Mouse (Mus musculus): Measurements from ENCODE around the gene Hdac4. TPM values are rescaled to one million over a fixed set of nuclear protein-coding genes. Genes with fewer than 3 reads are reported as not detected.

Gene Hdac4
- polyA plus RNA-seq, 1 experiment from 2014 or later = 11.3 TPM

- 69% methylated on average over 8 of the region's 8 CpGs for WGBS
- H3K27ac ChIP-seq (ENCODE audit: low read length) = no peak overlapping the region
- H3K4me1 ChIP-seq (ENCODE audit: control insufficient read depth, insufficient read depth, low read length) = no peaks in the 10 kb centered on the region
- H3K9ac ChIP-seq (ENCODE audit: low read depth, low read length) = no peak overlapping the region
- H3K36me3 ChIP-seq (ENCODE audit: control insufficient read depth, insufficient read depth, low read length) = no peaks in the 10 kb centered on the region
- no peaks in the 10 kb centered on the region for H3K9me3 ChIP-seq (ENCODE audit: control insufficient read depth, low read length)
- H3K4me3 ChIP-seq (ENCODE audit: low read length) = no peak overlapping the region
- ATAC-seq = no peak
- no peaks in the 10 kb centered on the region for H3K27me3 ChIP-seq (replicated peaks; ENCODE audit: control insufficient read depth, insufficient read depth, low read length)
- H3K4me2 ChIP-seq (ENCODE audit: low read depth, low read length) = no peak overlapping the region
These were observed 134.1 kb downstream of the Hdac4 start for GRCm38 (mm10) chr1:92061198-92062073.

- Histone ChIP-seq H3K9me3 (ENCODE audit: control insufficient read depth, low read length) (no peaks in the 10 kb centered on the region), H3K36me3 (ENCODE audit: control insufficient read depth, insufficient read depth, low read length) (no peaks in the 10 kb centered on the region), H3K4me1 (ENCODE audit: control insufficient read depth, insufficient read depth, low read length) (no peaks in the 10 kb centered on the region), H3K9ac (ENCODE audit: low read depth, low read length) (no peak overlapping the region), H3K27ac (ENCODE audit: low read length) (no peak overlapping the region), H3K4me2 (ENCODE audit: low read depth, low read length) (no peak overlapping the region), H3K4me3 (ENCODE audit: low read length) (no peak overlapping the region), H3K27me3 (replicated peaks; ENCODE audit: control insufficient read depth, insufficient read depth, low read length) (no peaks in the 10 kb centered on the region)
- ATAC-seq = no peak
- 70% methylated on average over 4 of the region's 4 CpGs for WGBS
These were observed 134.9 kb downstream of the Hdac4 start for GRCm38 (mm10) chr1:92060532-92061064.

- Histone ChIP-seq H3K36me3 (ENCODE audit: control insufficient read depth, insufficient read depth, low read length) (no peaks in the 10 kb centered on the region), H3K27me3 (replicated peaks; ENCODE audit: control insufficient read depth, insufficient read depth, low read length) (no peaks in the 10 kb centered on the region), H3K4me1 (ENCODE audit: control insufficient read depth, insufficient read depth, low read length) (peaks cover 5% of the 10 kb centered on the region; the same call in 1 of the 2 replicates), H3K27ac (ENCODE audit: low read length) (no peak overlapping the region), H3K4me2 (ENCODE audit: low read depth, low read length) (no peak overlapping the region), H3K9ac (ENCODE audit: low read depth, low read length) (no peak overlapping the region), H3K4me3 (ENCODE audit: low read length) (no peak overlapping the region), H3K9me3 (ENCODE audit: control insufficient read depth, low read length) (no peaks in the 10 kb centered on the region)
- ATAC-seq = no peak
- WGBS = 95% methylated on average over 1 of the region's 1 CpGs
These were observed 135.9 kb downstream of the Hdac4 start for GRCm38 (mm10) chr1:92059571-92059970.

DNA sequence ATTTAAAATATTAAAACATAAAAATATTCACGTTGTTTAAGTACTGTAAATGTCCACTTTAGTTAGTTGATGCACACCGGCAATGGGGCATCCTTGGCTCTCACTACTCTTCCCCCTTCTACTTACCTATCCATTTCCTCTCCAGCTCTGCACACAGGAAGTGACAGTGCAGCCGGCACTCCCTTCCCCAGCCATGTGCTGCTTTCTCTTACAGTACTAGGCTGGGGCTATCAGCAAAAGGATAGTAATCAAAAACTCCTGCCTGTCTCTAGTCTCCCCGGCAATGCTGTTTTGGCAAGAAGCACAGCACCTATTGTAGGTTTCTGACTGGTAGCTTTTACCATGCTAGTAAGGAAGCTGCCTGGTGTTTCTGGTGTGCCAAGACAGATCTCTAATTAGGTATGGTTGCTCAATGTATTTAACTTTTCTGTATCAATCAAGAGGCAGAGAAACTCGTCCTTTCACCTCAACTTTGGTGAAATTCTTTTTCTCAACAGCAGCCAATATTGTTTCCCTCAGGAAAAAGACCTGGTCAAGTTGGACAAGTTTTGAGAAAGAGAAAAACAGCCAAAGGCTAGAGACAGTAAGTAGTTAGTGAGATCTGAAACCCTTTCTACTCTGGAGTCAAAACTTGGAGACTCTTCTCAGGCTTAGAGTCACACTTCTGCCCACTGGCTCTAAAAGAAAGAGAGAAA, 136.6 kb downstream of the Hdac4 start:
- Histone ChIP-seq H3K27me3 (replicated peaks; ENCODE audit: control insufficient read depth, insufficient read depth, low read length) (no peaks in the 10 kb centered on the region), H3K36me3 (ENCODE audit: control insufficient read depth, insufficient read depth, low read length) (no peaks in the 10 kb centered on the region), H3K4me1 (ENCODE audit: control insufficient read depth, insufficient read depth, low read length) (peaks cover 5% of the 10 kb centered on the region; the same call in 1 of the 2 replicates), H3K9me3 (ENCODE audit: control insufficient read depth, low read length) (no peaks in the 10 kb centered on the region), H3K9ac (ENCODE audit: low read depth, low read length) (no peak overlapping the region), H3K4me3 (ENCODE audit: low read length) (no peak overlapping the region), H3K27ac (ENCODE audit: low read length) (no peak overlapping the region), H3K4me2 (ENCODE audit: low read depth, low read length) (no peak overlapping the region)
- no peak for ATAC-seq
- WGBS = 69% methylated on average over 5 of the region's 5 CpGs

DNA sequence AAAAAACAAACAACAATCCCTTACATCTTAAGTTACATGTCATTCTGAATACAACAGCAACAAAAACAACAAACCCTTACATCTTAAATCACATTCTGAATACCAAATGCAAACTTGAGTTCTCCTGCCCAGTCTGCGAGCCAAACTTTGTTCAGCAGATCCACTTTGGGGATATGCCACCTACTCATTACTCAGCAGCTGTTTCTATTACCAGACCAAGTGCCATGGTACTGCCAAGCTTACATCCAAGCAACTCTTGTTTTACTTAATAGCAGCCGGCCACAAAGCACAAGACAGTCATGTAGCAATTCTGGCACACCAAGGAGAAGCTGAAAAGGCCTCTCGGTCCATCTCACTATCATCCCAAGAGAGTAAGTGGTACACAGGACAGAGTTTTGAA, 138.4 kb downstream of the Hdac4 start:
- no peaks in the 10 kb centered on the region for H3K9me3 ChIP-seq (ENCODE audit: control insufficient read depth, low read length)
- no peak for ATAC-seq
- H3K27me3 ChIP-seq (replicated peaks; ENCODE audit: control insufficient read depth, insufficient read depth, low read length) = no peaks in the 10 kb centered on the region
- WGBS = 93% methylated on average over 3 of the region's 3 CpGs
- no peak overlapping the region for H3K4me2 ChIP-seq (ENCODE audit: low read depth, low read length)
- no peaks in the 10 kb centered on the region for H3K36me3 ChIP-seq (ENCODE audit: control insufficient read depth, insufficient read depth, low read length)
- no peak overlapping the region for H3K4me3 ChIP-seq (ENCODE audit: low read length)
- H3K27ac ChIP-seq (ENCODE audit: low read length) = no peak overlapping the region
- peaks cover 7% of the 10 kb centered on the region; the same call in 1 of the 2 replicates for H3K4me1 ChIP-seq (ENCODE audit: control insufficient read depth, insufficient read depth, low read length)
- no peak overlapping the region for H3K9ac ChIP-seq (ENCODE audit: low read depth, low read length)

DNA sequence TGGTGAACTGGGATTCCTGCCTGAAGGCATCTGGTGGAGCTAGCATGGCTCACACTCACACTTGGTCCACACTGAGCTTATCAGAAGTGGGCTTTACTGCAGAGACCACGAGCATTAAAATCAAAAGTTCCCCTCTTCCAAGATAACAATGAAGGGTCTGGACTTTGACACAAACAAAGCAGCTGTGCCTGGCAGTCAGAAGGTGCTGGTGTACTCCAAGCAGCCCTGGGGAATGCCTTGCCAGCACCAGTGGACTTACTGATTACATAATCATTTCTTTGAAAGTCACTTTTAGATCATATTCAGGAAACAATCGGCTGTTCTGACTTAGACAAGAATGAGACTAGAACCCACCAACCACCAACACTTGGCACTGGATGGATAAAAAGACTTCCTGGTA, 140.3 kb downstream of the Hdac4 start:
- no peak overlapping the region for H3K27ac ChIP-seq (ENCODE audit: low read length)
- 23% methylated on average over 2 of the region's 2 CpGs for WGBS
- peak; percentile 56; the same call in 1 of the 2 replicates for ATAC-seq
- no peak overlapping the region for H3K4me2 ChIP-seq (ENCODE audit: low read depth, low read length)
- no peaks in the 10 kb centered on the region for H3K36me3 ChIP-seq (ENCODE audit: control insufficient read depth, insufficient read depth, low read length)
- no peak overlapping the region for H3K4me3 ChIP-seq (ENCODE audit: low read length)
- no peak overlapping the region for H3K9ac ChIP-seq (ENCODE audit: low read depth, low read length)
- peaks cover 14% of the 10 kb centered on the region for H3K4me1 ChIP-seq (ENCODE audit: control insufficient read depth, insufficient read depth, low read length)
- no peaks in the 10 kb centered on the region for H3K9me3 ChIP-seq (ENCODE audit: control insufficient read depth, low read length)
- no peaks in the 10 kb centered on the region for H3K27me3 ChIP-seq (replicated peaks; ENCODE audit: control insufficient read depth, insufficient read depth, low read length)

GRCm38 (mm10) chr1:92052190-92052589, 143.3 kb downstream of the Hdac4 start:
- H3K9ac ChIP-seq (ENCODE audit: low read depth, low read length) = no peak overlapping the region
- no peak for ATAC-seq
- H3K27me3 ChIP-seq (replicated peaks; ENCODE audit: control insufficient read depth, insufficient read depth, low read length) = no peaks in the 10 kb centered on the region
- H3K4me2 ChIP-seq (ENCODE audit: low read depth, low read length) = no peak overlapping the region
- H3K4me1 ChIP-seq (ENCODE audit: control insufficient read depth, insufficient read depth, low read length) = peaks cover 16% of the 10 kb centered on the region
- no peaks in the 10 kb centered on the region for H3K36me3 ChIP-seq (ENCODE audit: control insufficient read depth, insufficient read depth, low read length)
- no peak overlapping the region for H3K4me3 ChIP-seq (ENCODE audit: low read length)
- 82% methylated on average over 4 of the region's 4 CpGs for WGBS
- no peaks in the 10 kb centered on the region for H3K9me3 ChIP-seq (ENCODE audit: control insufficient read depth, low read length)
- H3K27ac ChIP-seq (ENCODE audit: low read length) = no peak overlapping the region

GRCm38 (mm10) chr1:92051489-92052062, 143.9 kb downstream of the Hdac4 start:
- H3K27me3 ChIP-seq (replicated peaks; ENCODE audit: control insufficient read depth, insufficient read depth, low read length) = no peaks in the 10 kb centered on the region

DNA sequence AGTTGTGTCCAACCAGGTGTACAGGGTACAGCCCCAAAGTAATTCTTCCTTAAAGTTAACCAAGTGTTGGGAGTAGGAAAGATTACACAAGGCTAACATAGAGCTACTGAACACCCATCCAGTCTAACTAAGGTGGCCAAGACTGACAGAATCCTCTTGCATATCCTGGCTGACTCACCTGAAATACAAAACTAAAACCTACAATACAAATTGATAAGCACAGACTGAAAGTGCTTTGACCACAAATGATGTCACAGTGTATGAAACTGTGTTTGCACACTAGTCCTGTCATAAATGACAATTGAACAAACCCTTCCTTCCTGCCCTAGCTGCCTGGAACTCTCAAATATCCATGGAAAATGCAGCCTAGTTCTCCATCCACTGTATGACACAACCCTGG, 144.5 kb downstream of the Hdac4 start:
- no peak for ATAC-seq
- Histone ChIP-seq H3K9me3 (ENCODE audit: control insufficient read depth, low read length) (no peaks in the 10 kb centered on the region), H3K36me3 (ENCODE audit: control insufficient read depth, insufficient read depth, low read length) (no peaks in the 10 kb centered on the region), H3K27ac (ENCODE audit: low read length) (no peak overlapping the region), H3K9ac (ENCODE audit: low read depth, low read length) (no peak overlapping the region), H3K4me2 (ENCODE audit: low read depth, low read length) (no peak overlapping the region), H3K4me1 (ENCODE audit: control insufficient read depth, insufficient read depth, low read length) (peaks cover 16% of the 10 kb centered on the region), H3K27me3 (replicated peaks; ENCODE audit: control insufficient read depth, insufficient read depth, low read length) (no peaks in the 10 kb centered on the region), H3K4me3 (ENCODE audit: low read length) (no peak overlapping the region)

More at GRCm38 (mm10) chr1:92051489-92052062, 143.9 kb downstream of the Hdac4 start:
- H3K4me3 ChIP-seq (ENCODE audit: low read length) = no peak overlapping the region
- WGBS = 68% methylated on average over 4 of the region's 4 CpGs
- no peak overlapping the region for H3K4me2 ChIP-seq (ENCODE audit: low read depth, low read length)
- H3K27ac ChIP-seq (ENCODE audit: low read length) = no peak overlapping the region
- no peaks in the 10 kb centered on the region for H3K36me3 ChIP-seq (ENCODE audit: control insufficient read depth, insufficient read depth, low read length)
- H3K9ac ChIP-seq (ENCODE audit: low read depth, low read length) = no peak overlapping the region
- no peak for ATAC-seq
- H3K9me3 ChIP-seq (ENCODE audit: control insufficient read depth, low read length) = no peaks in the 10 kb centered on the region
- H3K4me1 ChIP-seq (ENCODE audit: control insufficient read depth, insufficient read depth, low read length) = peaks cover 16% of the 10 kb centered on the region

Measured in intestine, embryonic 16.5 days (tissue).